Mouse (Mus musculus) megakaryocyte progenitor cell, adult 5-6 weeks (primary cell): Measurements from ENCODE around the gene Pik3ca. TPM values are rescaled to one million over a fixed set of nuclear protein-coding genes. Genes with fewer than 3 reads are reported as not detected.
A peak's percentile ranks its signal among the peaks of the same experiment; 100 is the strongest.

Source experiments
- ATAC-seq: replicated peaks from 2 replicates; pipeline ENCODE4 v1.8.0; 2016; ENCODE audit warnings: mild to moderate bottlenecking, moderate TSS enrichment, inconsistent platforms; ENCODE audit not compliant: poor library complexity
- total RNA-seq, 2 experiments: library from RNA; stranded (forward) in 1 of 2; stranded (reverse) in 1 of 2; fragments of 157-497, 149-512 nt in 1 of 2; fragments of 200-1000 nt in 1 of 2; gene quantifications; 2 replicates each; pipeline versions ENCODE4 v1.2.3 to v1.2.4; 2015 to 2017

The Pik3ca gene
- total RNA-seq, 2 experiments from 2014 or later: 19.9 to 21.1 TPM

DNA sequence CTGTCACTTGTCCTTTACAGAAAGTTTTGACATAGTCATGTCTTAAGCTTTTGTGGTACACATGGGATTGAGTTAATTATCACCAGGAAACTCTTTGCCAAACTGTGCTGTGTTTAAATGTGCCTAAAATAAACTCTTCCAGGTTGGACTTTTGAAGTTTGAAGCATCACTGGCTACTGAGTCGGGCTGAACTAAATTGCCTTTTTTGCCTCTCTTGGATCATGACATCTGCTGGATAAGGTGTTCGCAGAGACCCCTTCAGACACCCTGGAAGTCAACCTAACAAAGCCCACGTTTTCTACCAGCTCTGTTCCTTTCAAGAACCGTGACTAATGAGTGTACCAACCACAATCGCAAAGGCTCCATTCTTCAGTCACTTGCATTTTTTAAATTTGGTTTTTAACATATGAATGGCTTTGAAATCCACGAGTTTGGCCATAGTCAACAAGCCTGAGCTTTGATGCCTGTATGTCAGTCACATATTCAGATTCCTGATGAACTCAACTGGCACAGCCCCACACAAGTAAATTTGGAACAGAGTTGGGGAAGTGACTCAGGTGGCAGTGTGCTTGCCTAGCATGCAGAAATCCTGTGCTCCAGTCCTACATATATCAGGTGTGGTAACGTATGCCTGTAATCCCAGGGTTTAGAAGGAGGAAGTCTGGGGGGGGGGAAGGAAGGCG lies 97.8 kb downstream of the Pik3ca start:
- no peak for ATAC-seq

GRCm38 (mm10) chr3:32495856-32496710 lies 98.6 kb downstream of the Pik3ca start:
- ATAC-seq: no peak

- no peak for ATAC-seq
These were observed 99.2 kb downstream of the Pik3ca start for GRCm38 (mm10) chr3:32496711-32497070.

DNA sequence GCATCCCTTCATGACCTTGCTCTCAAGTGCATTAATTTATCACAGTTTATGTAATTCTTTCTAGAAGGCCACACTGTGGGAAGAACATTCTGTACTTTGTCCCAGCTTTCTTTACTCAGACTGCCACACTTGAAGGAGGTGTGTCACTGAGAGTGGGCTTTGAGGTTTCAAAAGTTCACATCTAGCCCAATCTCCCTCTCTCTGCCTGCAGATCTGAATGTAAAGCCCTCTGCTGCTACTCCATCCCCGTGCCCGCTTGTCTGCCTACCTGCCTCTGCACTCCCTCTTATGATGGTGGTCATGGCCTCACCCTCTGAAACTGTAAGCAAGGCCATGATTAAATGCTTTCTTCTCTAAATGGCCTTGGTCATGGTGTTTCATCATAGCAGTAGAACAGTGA lies 102.9 kb downstream of the Pik3ca start:
- no peak for ATAC-seq

DNA sequence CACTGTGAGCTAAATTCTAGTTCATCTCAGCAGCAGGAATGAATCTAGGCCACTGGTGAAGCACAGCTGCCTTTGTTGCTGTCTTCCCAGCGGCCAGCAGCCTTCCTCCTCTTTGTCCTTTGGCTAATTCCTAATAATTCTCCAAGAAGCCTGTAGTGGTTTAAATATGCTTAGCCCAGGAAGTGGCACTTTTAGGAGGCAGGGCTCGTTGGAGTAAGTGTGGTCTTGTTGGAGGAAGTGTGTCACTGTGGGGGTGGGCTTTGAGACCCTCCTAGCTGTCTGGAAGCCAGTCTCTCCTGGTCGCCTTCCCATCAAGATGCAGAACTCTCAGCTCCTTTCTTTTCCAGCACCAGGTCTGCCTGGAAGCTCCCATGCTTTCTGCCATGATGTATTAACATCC lies 108.4 kb downstream of the Pik3ca start:
- ATAC-seq: no peak

- ATAC-seq: no peak
These were observed 109.1 kb downstream of the Pik3ca start for GRCm38 (mm10) chr3:32506366-32507225.

DNA sequence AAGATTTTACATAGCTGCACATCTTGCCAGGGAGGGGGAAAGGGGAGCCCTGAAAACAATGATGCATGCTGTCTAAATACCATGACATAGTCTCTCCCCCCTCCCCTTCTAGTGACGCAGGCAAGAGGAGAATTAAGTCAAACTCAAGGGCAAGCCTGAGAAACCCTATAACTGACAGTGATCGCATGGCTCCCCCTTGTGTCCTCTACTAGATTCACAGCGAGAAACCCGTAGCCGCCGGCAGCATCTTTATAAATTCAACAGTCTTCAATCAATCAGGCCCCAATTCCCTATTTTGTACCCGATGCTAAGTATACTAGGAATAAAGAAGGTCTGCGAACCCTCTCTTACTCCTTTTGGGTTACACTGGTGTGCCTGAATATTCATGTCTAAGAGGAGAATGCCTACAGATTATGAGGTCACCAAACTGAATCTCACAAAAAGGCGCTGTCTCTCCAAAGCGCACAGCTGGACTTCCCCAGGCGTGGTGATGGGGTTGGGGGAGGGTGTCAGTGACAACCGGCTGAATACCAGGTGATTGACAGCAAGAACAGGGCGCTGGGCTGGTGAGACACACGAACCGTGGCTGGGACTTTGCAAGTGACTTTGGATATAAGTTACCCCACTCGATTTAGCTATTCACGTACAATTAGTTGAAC lies 111.3 kb downstream of the Pik3ca start:
- peak; percentile 61 for ATAC-seq

- peak; percentile 34 for ATAC-seq
These were observed 112.3 kb downstream of the Pik3ca start, which contains the start of gene Zfp639 for GRCm38 (mm10) chr3:32509496-32510374. Zfp639 (plus strand) TSS chr3:32510259.

DNA sequence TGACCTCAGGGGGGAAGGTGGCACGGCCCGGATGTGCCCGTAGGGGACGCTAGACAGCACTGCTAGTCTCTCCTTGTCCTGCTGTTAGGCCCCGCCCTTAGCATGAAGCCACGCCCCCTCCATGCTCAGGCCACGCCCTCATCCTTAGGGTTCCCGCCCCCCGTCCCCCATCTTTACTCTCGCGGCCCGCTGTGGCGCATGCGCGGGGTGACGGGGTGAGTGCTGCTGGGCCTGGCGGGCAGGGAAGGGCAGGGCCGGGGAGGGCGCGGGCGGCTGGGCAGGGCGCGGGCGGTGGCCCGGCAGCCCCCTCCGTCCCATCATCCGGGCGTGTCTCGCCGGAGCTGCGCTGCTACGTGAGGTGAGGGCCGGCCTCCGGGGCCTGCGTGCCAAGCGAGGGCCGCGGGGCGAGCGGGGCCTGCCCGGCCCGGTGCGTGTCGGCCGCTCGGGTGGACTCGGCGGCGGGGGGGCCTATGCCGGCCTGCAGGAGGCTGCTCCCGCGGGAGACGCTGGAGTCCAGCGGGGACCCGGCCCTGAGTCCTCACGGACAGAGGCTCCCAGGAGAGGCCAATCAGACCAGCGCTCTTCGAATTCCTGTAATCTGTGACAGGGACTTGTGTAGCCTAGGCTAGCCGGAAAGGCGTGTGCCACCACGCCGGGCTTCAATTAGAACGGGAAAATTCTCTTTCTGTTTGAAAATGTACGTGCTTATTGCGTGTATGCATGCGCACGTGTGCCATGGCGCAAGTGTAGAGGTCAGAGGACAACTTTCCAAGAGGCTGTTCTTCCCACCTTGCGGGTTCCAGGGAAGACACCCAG lies 113.1 kb downstream of the Pik3ca start:
- peak; percentile 83 for ATAC-seq

GRCm38 (mm10) chr3:32511191-32511550 lies 113.7 kb downstream of the Pik3ca start:
- ATAC-seq: no peak

DNA sequence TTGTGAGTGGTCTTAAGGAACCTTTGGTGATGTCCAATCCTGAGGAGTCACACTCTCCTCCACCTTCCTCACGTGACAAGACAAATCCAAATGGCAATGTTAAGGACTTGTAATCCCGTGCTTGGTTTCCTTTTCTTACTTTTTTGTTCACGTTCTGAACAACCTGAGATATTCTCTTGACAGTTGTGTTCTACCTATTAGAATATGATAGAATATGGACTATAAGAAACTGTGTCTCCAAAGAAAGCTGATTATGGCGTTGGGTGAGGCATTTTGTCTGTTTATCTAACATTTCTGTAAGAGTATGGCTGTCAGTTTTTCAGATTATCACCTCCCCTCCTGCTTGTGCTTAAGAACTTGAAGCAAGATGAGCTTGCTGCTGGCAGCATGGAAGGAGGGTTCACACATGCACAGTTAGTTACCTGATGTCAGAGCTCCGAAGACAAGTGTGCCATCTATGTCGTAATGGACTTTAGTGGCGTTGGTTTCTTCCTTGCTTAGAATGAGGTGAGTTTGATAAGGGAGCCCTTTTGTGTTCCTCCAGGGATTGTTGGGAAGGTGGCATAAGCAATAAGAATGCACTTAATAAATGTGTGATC lies 115.3 kb downstream of the Pik3ca start:
- ATAC-seq: no peak

DNA sequence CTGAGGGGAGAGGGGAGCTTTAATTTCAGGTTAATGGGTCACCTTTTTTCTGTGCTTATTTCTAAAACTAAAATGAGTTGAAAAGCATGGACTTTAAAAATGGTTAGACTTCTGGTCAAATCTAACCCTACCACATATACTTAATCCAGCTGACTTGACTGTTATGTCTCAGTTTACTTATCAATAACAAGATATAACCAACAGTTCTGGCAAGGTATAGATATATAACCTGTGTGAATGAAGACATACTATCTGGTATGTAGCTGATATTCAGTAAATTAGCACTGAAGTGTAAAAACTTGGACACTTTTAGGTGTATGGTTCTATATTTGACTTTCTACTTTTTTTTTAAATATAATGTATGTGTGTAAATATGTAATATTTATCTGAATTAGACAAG lies 116.1 kb downstream of the Pik3ca start:
- no peak for ATAC-seq

Other genes with a start within 250 kb of the Pik3ca start
- 1.9 TPM in 2 replicates for gene Zmat3, start 31.7 kb upstream of the Pik3ca start, total RNA-seq (2015)
- 0.12 and 0.64 TPM in 2 replicates for gene Zmat3, start 31.7 kb upstream of the Pik3ca start, total RNA-seq (2017)
- not detected in 2 replicates for gene Kcnmb3, start 94.6 kb downstream of the Pik3ca start, total RNA-seq (2015)
- not detected in 2 replicates for gene Kcnmb3, start 94.6 kb downstream of the Pik3ca start, total RNA-seq (2017)
- gene Zfp639, start 112.6 kb downstream of the Pik3ca start, total RNA-seq (2015): 55.2 and 56.9 TPM in 2 replicates
- gene Zfp639, start 112.6 kb downstream of the Pik3ca start, total RNA-seq (2017): 43.1 and 49.9 TPM in 2 replicates
- gene Mfn1, start 131.8 kb downstream of the Pik3ca start, total RNA-seq (2015): 15.7 and 31.2 TPM in 2 replicates
- gene Mfn1, start 131.8 kb downstream of the Pik3ca start, total RNA-seq (2017): 34.1 and 60.3 TPM in 2 replicates
- gene Gnb4, start 218.9 kb downstream of the Pik3ca start, total RNA-seq (2015): 2.1 and 8.3 TPM in 2 replicates
- gene Gnb4, start 218.9 kb downstream of the Pik3ca start, total RNA-seq (2017): 3.0 and 13.7 TPM in 2 replicates